Mouse (Mus musculus) G1E (cell line): ENCODE measurements around the gene Grik2. TPM values are rescaled to one million over a fixed set of nuclear protein-coding genes. Genes with fewer than 3 reads are reported as not detected.

Source experiments
- ATAC-seq: 2 replicates; pipeline ENCODE4 v1.8.0; 2016; ENCODE audit warnings: mild to moderate bottlenecking; ENCODE audit not compliant: insufficient number of reproducible peaks, poor library complexity, low FRiP score, severe bottlenecking; ENCODE audit errors: extremely low read depth
- DNase-seq: peaks from one replicate; pipeline ENCODE4 v3.0.0; 2012; ENCODE audit warnings: low spot score
- H3K27me3 ChIP-seq: 2 replicates; pipeline ENCODE4 v1.6.1; 2012; ENCODE audit warnings: mild to moderate bottlenecking, low read length, inconsistent platforms; ENCODE audit not compliant: insufficient read depth
- H3K36me3 ChIP-seq: replicated peaks from 2 replicates; pipeline ENCODE3; 2012; ENCODE audit warnings: mild to moderate bottlenecking, inconsistent platforms
- H3K4me1 ChIP-seq: 2 replicates; pipeline ENCODE4 v1.6.1; 2012; ENCODE audit warnings: low read depth, low read length, inconsistent platforms, mixed read lengths; ENCODE audit not compliant: insufficient read depth
- H3K4me3 ChIP-seq: 2 replicates; pipeline ENCODE4 v1.5.1; 2012; ENCODE audit warnings: low read depth, mild to moderate bottlenecking, inconsistent platforms, low read length, moderate library complexity, mixed read lengths
- H3K9me3 ChIP-seq: replicated peaks from 2 replicates; pipeline ENCODE4 v1.6.1; 2012; ENCODE audit warnings: inconsistent platforms
- CTCF ChIP-seq: IDR thresholded peaks from 2 replicates; pipeline ENCODE4 v1.5.1; 2012; ENCODE audit warnings: low read depth, low read length, inconsistent platforms, mixed read lengths
- GATA1 ChIP-seq: IDR thresholded peaks from 2 replicates; pipeline ENCODE4 v1.6.1; 2012; ENCODE audit warnings: borderline replicate concordance, low read length, inconsistent platforms, mixed read lengths
- GATA2 ChIP-seq: IDR thresholded peaks from 2 replicates; pipeline ENCODE4 v1.6.1; 2012; ENCODE audit warnings: low read depth, low read length, inconsistent platforms, borderline replicate concordance
- POLR2AphosphoS5 ChIP-seq: IDR thresholded peaks from 2 replicates; pipeline ENCODE4 v1.6.1; 2012; ENCODE audit warnings: low read depth, low read length, inconsistent platforms; ENCODE audit not compliant: insufficient replicate concordance
- TAL1 ChIP-seq: conservative IDR thresholded peaks from 2 replicates; pipeline ENCODE4 v1.6.1; 2012; ENCODE audit warnings: low read depth, low read length, inconsistent platforms, mixed read lengths
- polyA plus RNA-seq: library from polyadenylated mRNA; stranded (reverse); fragments of >175 nt; gene quantifications from 2 replicates; pipeline ENCODE4 v1.2.3, GENCODE M21; 2012
- total RNA-seq, 2 experiments: library from RNA; stranded (forward) in 1 of 2; stranded (reverse) in 1 of 2; fragments of 200-1000 nt in 1 of 2; fragments of >200 nt in 1 of 2; fragmentation: Nextera tagmentation in 1 of 2; gene quantifications; 2 replicates each; pipeline ENCODE4 v1.2.3; 2014 to 2017

Grik2 gene
- total and polyA plus RNA-seq, 3 experiments: 0.05 TPM; not detected in 2

DNA sequence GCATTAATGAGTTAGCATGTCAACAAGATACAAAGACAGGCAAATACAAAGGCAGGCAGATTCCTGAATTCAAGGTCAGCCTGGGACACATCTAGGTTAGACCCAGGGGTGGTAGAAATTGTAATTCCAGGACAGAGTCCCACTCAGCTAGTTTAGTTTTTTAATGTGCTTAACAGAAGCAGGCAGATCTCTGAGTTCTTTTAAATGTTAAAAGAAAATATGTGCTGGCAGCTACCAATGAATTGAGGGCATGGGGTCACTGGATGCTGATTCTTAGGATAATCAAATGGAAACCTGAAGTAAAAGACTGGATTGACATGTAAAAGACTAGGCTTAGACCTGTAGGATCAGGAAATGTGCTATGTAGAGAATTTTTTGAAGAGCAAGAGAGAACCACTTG lies 651.8 kb downstream of the Grik2 start:
- ATAC-seq: no peak
- Histone ChIP-seq H3K4me1 (no peaks in the 10 kb centered on the region), H3K9me3 (no peaks in the 10 kb centered on the region), H3K27me3 (no peaks in the 10 kb centered on the region), H3K36me3 (no peaks in the 10 kb centered on the region), H3K4me3 (no peak overlapping the region)
- TF ChIP-seq GATA2 (no peak), CTCF (no peak), GATA1 (no peak), POLR2AphosphoS5 (no peak), TAL1 (no peak)
- DNase-seq: no peak

- TF ChIP-seq GATA2 (no peak), GATA1 (no peak), TAL1 (no peak), POLR2AphosphoS5 (no peak), CTCF (no peak)
- DNase-seq: no peak
- Histone ChIP-seq H3K36me3 (no peaks in the 10 kb centered on the region), H3K4me3 (no peak overlapping the region), H3K4me1 (no peaks in the 10 kb centered on the region), H3K27me3 (no peaks in the 10 kb centered on the region), H3K9me3 (no peaks in the 10 kb centered on the region)
- ATAC-seq: no peak
Observed at GRCm38 (mm10) chr10:49131311-49131710, 657.3 kb downstream of the Grik2 start.

DNA sequence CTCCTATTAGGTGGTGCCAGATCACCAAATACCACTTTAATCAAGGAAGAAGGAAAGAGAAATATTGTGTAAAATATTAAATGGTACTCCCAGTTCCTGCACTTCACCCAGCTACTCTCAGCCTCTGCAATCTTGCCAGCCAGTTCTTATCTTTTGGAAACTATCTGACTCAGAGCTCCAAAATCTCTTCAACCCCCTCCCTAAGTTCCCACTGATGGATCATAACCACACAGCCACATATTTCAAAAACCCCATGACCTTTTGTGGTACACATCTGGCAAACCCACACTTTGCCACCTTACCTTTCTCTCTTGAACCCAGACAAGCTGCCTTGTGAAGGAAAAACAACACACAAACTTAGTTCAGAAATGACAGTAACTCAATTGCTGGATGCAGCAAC lies 738.2 kb downstream of the Grik2 start:
- TF ChIP-seq POLR2AphosphoS5 (no peak), TAL1 (no peak), GATA1 (no peak), GATA2 (no peak), CTCF (no peak)
- Histone ChIP-seq H3K4me1 (no peaks in the 10 kb centered on the region), H3K9me3 (no peaks in the 10 kb centered on the region), H3K27me3 (no peaks in the 10 kb centered on the region), H3K36me3 (no peaks in the 10 kb centered on the region), H3K4me3 (no peak overlapping the region)
- DNase-seq (no peak), ATAC-seq (no peak)

DNA sequence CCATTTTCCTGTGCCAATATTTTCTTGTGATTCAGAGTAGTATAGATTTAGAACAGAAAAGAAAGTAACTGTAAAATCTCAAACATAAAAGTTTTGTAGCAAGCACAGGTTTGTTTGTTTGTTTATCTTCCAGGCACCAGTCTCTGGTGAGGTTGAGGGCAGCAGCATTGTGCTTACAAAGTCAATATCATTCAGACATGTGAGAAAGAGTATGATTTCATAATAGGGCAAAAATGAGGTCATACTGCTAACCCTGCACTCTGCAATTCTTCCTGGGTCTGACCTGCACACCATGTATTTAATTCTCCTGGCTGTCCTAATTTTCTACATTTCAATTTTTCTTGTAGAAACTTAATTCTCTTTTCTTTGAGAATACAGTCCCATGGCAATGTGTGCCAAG lies 739.2 kb downstream of the Grik2 start:
- ATAC-seq: no peak
- H3K4me3 ChIP-seq: no peak overlapping the region
- TF ChIP-seq CTCF (no peak), GATA1 (no peak), GATA2 (no peak), TAL1 (no peak), POLR2AphosphoS5 (no peak)
- no peak for DNase-seq
- no peaks in the 10 kb centered on the region for H3K9me3 ChIP-seq
- no peaks in the 10 kb centered on the region for H3K4me1 ChIP-seq
- H3K27me3 ChIP-seq: no peaks in the 10 kb centered on the region
- H3K36me3 ChIP-seq: no peaks in the 10 kb centered on the region
